Mouse (Mus musculus): ENCODE measurements around the gene Tsen2. TPM values are rescaled to one million over a fixed set of nuclear protein-coding genes. Genes with fewer than 3 reads are reported as not detected.

Tsen2 gene
- polyA plus RNA-seq, 1 experiment from 2014 or later: 33.4 TPM

GRCm38 (mm10) chr6:115527418-115527817 lies 17.0 kb upstream of the Tsen2 start:
- H3K27ac ChIP-seq (ENCODE audit: low read depth, low read length): no peak overlapping the region
- H3K4me2 ChIP-seq (replicated peaks; ENCODE audit: low read depth, low read length): no peak overlapping the region
- H3K9me3 ChIP-seq (ENCODE audit: control insufficient read depth, low read length): no peaks in the 10 kb centered on the region
- no peak overlapping the region for H3K4me3 ChIP-seq (ENCODE audit: low read length)
- H3K4me1 ChIP-seq (ENCODE audit: control insufficient read depth, insufficient read depth, low read length): no peaks in the 10 kb centered on the region
- H3K27me3 ChIP-seq (ENCODE audit: control insufficient read depth, insufficient read depth, low read length): no peaks in the 10 kb centered on the region
- no peak overlapping the region for H3K9ac ChIP-seq (ENCODE audit: low read depth, low read length)
- no peak for ATAC-seq (ENCODE audit: low FRiP score, low TSS enrichment)
- H3K36me3 ChIP-seq (ENCODE audit: control insufficient read depth, insufficient read depth, low read length): no peaks in the 10 kb centered on the region
- WGBS: 78% methylated on average over 3 of the region's 3 CpGs

GRCm38 (mm10) chr6:115528372-115528771 lies 16.1 kb upstream of the Tsen2 start:
- Histone ChIP-seq H3K36me3 (ENCODE audit: control insufficient read depth, insufficient read depth, low read length) (no peaks in the 10 kb centered on the region), H3K9me3 (ENCODE audit: control insufficient read depth, low read length) (no peaks in the 10 kb centered on the region), H3K27ac (ENCODE audit: low read depth, low read length) (no peak overlapping the region), H3K4me2 (replicated peaks; ENCODE audit: low read depth, low read length) (no peak overlapping the region), H3K4me3 (ENCODE audit: low read length) (no peak overlapping the region), H3K27me3 (ENCODE audit: control insufficient read depth, insufficient read depth, low read length) (no peaks in the 10 kb centered on the region), H3K9ac (ENCODE audit: low read depth, low read length) (no peak overlapping the region), H3K4me1 (ENCODE audit: control insufficient read depth, insufficient read depth, low read length) (no peaks in the 10 kb centered on the region)
- ATAC-seq (ENCODE audit: low FRiP score, low TSS enrichment): no peak
- 87% methylated on average over 4 of the region's 4 CpGs for WGBS

- H3K27me3 ChIP-seq (ENCODE audit: control insufficient read depth, insufficient read depth, low read length): no peaks in the 10 kb centered on the region
- 73% methylated on average over 7 of the region's 7 CpGs for WGBS
- H3K9me3 ChIP-seq (ENCODE audit: control insufficient read depth, low read length): no peaks in the 10 kb centered on the region
- no peaks in the 10 kb centered on the region for H3K36me3 ChIP-seq (ENCODE audit: control insufficient read depth, insufficient read depth, low read length)
- no peak overlapping the region for H3K9ac ChIP-seq (ENCODE audit: low read depth, low read length)
- no peak overlapping the region for H3K4me2 ChIP-seq (replicated peaks; ENCODE audit: low read depth, low read length)
- H3K4me1 ChIP-seq (ENCODE audit: control insufficient read depth, insufficient read depth, low read length): no peaks in the 10 kb centered on the region
- H3K4me3 ChIP-seq (ENCODE audit: low read length): no peak overlapping the region
- no peak for ATAC-seq (ENCODE audit: low FRiP score, low TSS enrichment)
- no peak overlapping the region for H3K27ac ChIP-seq (ENCODE audit: low read depth, low read length)
Observed at GRCm38 (mm10) chr6:115534617-115535016, 9.8 kb upstream of the Tsen2 start.

- no peaks in the 10 kb centered on the region for H3K27me3 ChIP-seq (ENCODE audit: control insufficient read depth, insufficient read depth, low read length)
- ATAC-seq (ENCODE audit: low FRiP score, low TSS enrichment): no peak
- WGBS: 89% methylated on average over 4 of the region's 4 CpGs
- no peak overlapping the region for H3K4me3 ChIP-seq (ENCODE audit: low read length)
- no peak overlapping the region for H3K4me2 ChIP-seq (replicated peaks; ENCODE audit: low read depth, low read length)
- no peak overlapping the region for H3K9ac ChIP-seq (ENCODE audit: low read depth, low read length)
- H3K4me1 ChIP-seq (ENCODE audit: control insufficient read depth, insufficient read depth, low read length): no peaks in the 10 kb centered on the region
- H3K36me3 ChIP-seq (ENCODE audit: control insufficient read depth, insufficient read depth, low read length): no peaks in the 10 kb centered on the region
- no peak overlapping the region for H3K27ac ChIP-seq (ENCODE audit: low read depth, low read length)
- no peaks in the 10 kb centered on the region for H3K9me3 ChIP-seq (ENCODE audit: control insufficient read depth, low read length)
Observed at GRCm38 (mm10) chr6:115536169-115536568, 8.3 kb upstream of the Tsen2 start.

- ATAC-seq (ENCODE audit: low FRiP score, low TSS enrichment): peak; percentile 75
- 21% methylated on average over 26 of the region's 26 CpGs for WGBS
- Histone ChIP-seq H3K36me3 (ENCODE audit: control insufficient read depth, insufficient read depth, low read length) (no peaks in the 10 kb centered on the region), H3K4me1 (ENCODE audit: control insufficient read depth, insufficient read depth, low read length) (peaks cover 2% of the 10 kb centered on the region), H3K9ac (ENCODE audit: low read depth, low read length) (peak overlapping the region; percentile 57; the same call in 1 of the 2 replicates), H3K4me3 (ENCODE audit: low read length) (peak overlapping the region; percentile 18; the same call in 1 of the 2 replicates), H3K9me3 (ENCODE audit: control insufficient read depth, low read length) (no peaks in the 10 kb centered on the region), H3K27ac (ENCODE audit: low read depth, low read length) (no peak overlapping the region), H3K4me2 (replicated peaks; ENCODE audit: low read depth, low read length) (peak overlapping the region; percentile 44), H3K27me3 (ENCODE audit: control insufficient read depth, insufficient read depth, low read length) (no peaks in the 10 kb centered on the region)
Observed at GRCm38 (mm10) chr6:115538645-115539429, 5.6 kb upstream of the Tsen2 start.

GRCm38 (mm10) chr6:115541676-115542275 lies 2.7 kb upstream of the Tsen2 start:
- no peaks in the 10 kb centered on the region for H3K36me3 ChIP-seq (ENCODE audit: control insufficient read depth, insufficient read depth, low read length)
- 50% methylated on average over 6 of the region's 6 CpGs for WGBS
- peak overlapping the region; percentile 57; the same call in 1 of the 2 replicates for H3K27ac ChIP-seq (ENCODE audit: low read depth, low read length)
- no peak overlapping the region for H3K9ac ChIP-seq (ENCODE audit: low read depth, low read length)
- H3K27me3 ChIP-seq (ENCODE audit: control insufficient read depth, insufficient read depth, low read length): no peaks in the 10 kb centered on the region
- H3K4me2 ChIP-seq (replicated peaks; ENCODE audit: low read depth, low read length): no peak overlapping the region
- H3K4me1 ChIP-seq (ENCODE audit: control insufficient read depth, insufficient read depth, low read length): peaks cover 4% of the 10 kb centered on the region
- H3K4me3 ChIP-seq (ENCODE audit: low read length): no peak overlapping the region
- no peaks in the 10 kb centered on the region for H3K9me3 ChIP-seq (ENCODE audit: control insufficient read depth, low read length)
- no peak for ATAC-seq (ENCODE audit: low FRiP score, low TSS enrichment)

- H3K4me2 ChIP-seq (replicated peaks; ENCODE audit: low read depth, low read length): no peak overlapping the region
- H3K9ac ChIP-seq (ENCODE audit: low read depth, low read length): no peak overlapping the region
- WGBS: 69% methylated on average over 3 of the region's 3 CpGs
- peaks cover 4% of the 10 kb centered on the region for H3K4me1 ChIP-seq (ENCODE audit: control insufficient read depth, insufficient read depth, low read length)
- ATAC-seq (ENCODE audit: low FRiP score, low TSS enrichment): no peak
- H3K27me3 ChIP-seq (ENCODE audit: control insufficient read depth, insufficient read depth, low read length): no peaks in the 10 kb centered on the region
- H3K36me3 ChIP-seq (ENCODE audit: control insufficient read depth, insufficient read depth, low read length): no peaks in the 10 kb centered on the region
- no peak overlapping the region for H3K27ac ChIP-seq (ENCODE audit: low read depth, low read length)
- no peak overlapping the region for H3K4me3 ChIP-seq (ENCODE audit: low read length)
- no peaks in the 10 kb centered on the region for H3K9me3 ChIP-seq (ENCODE audit: control insufficient read depth, low read length)
Observed at GRCm38 (mm10) chr6:115542341-115542740, 2.1 kb upstream of the Tsen2 start.

- H3K4me3 ChIP-seq (ENCODE audit: low read length): no peak overlapping the region
- H3K4me2 ChIP-seq (replicated peaks; ENCODE audit: low read depth, low read length): no peak overlapping the region
- 89% methylated on average over 5 of the region's 5 CpGs for WGBS
- H3K36me3 ChIP-seq (ENCODE audit: control insufficient read depth, insufficient read depth, low read length): peaks cover 31% of the 10 kb centered on the region
- ATAC-seq (ENCODE audit: low FRiP score, low TSS enrichment): no peak
- peaks cover 4% of the 10 kb centered on the region for H3K4me1 ChIP-seq (ENCODE audit: control insufficient read depth, insufficient read depth, low read length)
- H3K27ac ChIP-seq (ENCODE audit: low read depth, low read length): no peak overlapping the region
- no peak overlapping the region for H3K9ac ChIP-seq (ENCODE audit: low read depth, low read length)
- H3K9me3 ChIP-seq (ENCODE audit: control insufficient read depth, low read length): no peaks in the 10 kb centered on the region
- H3K27me3 ChIP-seq (ENCODE audit: control insufficient read depth, insufficient read depth, low read length): no peaks in the 10 kb centered on the region
Observed at GRCm38 (mm10) chr6:115546276-115546675, 1.8 kb downstream of the Tsen2 start.

GRCm38 (mm10) chr6:115555485-115555884 lies 11.0 kb downstream of the Tsen2 start:
- H3K27me3 ChIP-seq (ENCODE audit: control insufficient read depth, insufficient read depth, low read length): no peaks in the 10 kb centered on the region
- WGBS: 81% methylated on average over 5 of the region's 5 CpGs
- no peak overlapping the region for H3K4me3 ChIP-seq (ENCODE audit: low read length)

More at GRCm38 (mm10) chr6:115555485-115555884, 11.0 kb downstream of the Tsen2 start:
- H3K4me2 ChIP-seq (replicated peaks; ENCODE audit: low read depth, low read length): no peak overlapping the region
- H3K4me1 ChIP-seq (ENCODE audit: control insufficient read depth, insufficient read depth, low read length): 0 out of 2 replicates have a peak, but pooled peaks cover 3% of the 10 kb centered on the region
- H3K9me3 ChIP-seq (ENCODE audit: control insufficient read depth, low read length): no peaks in the 10 kb centered on the region
- no peak for ATAC-seq (ENCODE audit: low FRiP score, low TSS enrichment)
- H3K36me3 ChIP-seq (ENCODE audit: control insufficient read depth, insufficient read depth, low read length): peaks cover 54% of the 10 kb centered on the region
- H3K9ac ChIP-seq (ENCODE audit: low read depth, low read length): no peak overlapping the region
- no peak overlapping the region for H3K27ac ChIP-seq (ENCODE audit: low read depth, low read length)
